Mouse (Mus musculus): Measurements from ENCODE around the gene Myof.

GRCm38 (mm10) chr19:37907451-37908320, 135.7 kb downstream of the Myof start:
- TF ChIP-seq POLR2A (IDR thresholded peaks at IDR 0.05; ENCODE audit: extremely low read depth, insufficient read depth, low read length), result no peak
- no peak for TF ChIP-seq CTCF (IDR thresholded peaks at IDR 0.05; ENCODE audit: low read depth, low read length)

Measured in liver, adult 2 months (tissue).